Mouse (Mus musculus) CH12.LX (cell line): ENCODE results near the gene Lmbrd2. TPM values are rescaled to one million over a fixed set of nuclear protein-coding genes. Genes with fewer than 3 reads are reported as not detected.

Experiments used
- DNase-seq: peaks from one replicate; pipeline ENCODE4 v3.0.0-alpha.2; 2013; ENCODE audit errors: extremely low read depth
- H3K27ac ChIP-seq: 2 replicates; pipeline ENCODE4 v1.5.1; 2012; ENCODE audit warnings: low read depth, mild to moderate bottlenecking, control low read depth, moderate library complexity; ENCODE audit not compliant: insufficient read depth
- H3K27me3 ChIP-seq: replicated peaks from 2 replicates; pipeline ENCODE3; 2012; ENCODE audit warnings: inconsistent platforms
- H3K36me3 ChIP-seq, 2 experiments: replicated peaks in 1 of 2; 2 replicates each; pipeline versions ENCODE3 to v1.6.1; 2012; ENCODE audit warnings: inconsistent platforms in 1 of 2, low read length in 1 of 2, mild to moderate bottlenecking in 1 of 2, mixed read lengths in 1 of 2, moderate library complexity in 1 of 2; ENCODE audit not compliant: control insufficient read depth in 1 of 2, insufficient read depth in 1 of 2
- H3K4me1 ChIP-seq, 2 experiments: 2 replicates each; pipeline ENCODE4 v1.6.1; 2012; ENCODE audit warnings: inconsistent platforms in 1 of 2, moderate library complexity in 1 of 2; ENCODE audit not compliant: insufficient read depth in 2 of 2, control insufficient read depth in 1 of 2
- H3K4me2 ChIP-seq: 2 replicates; pipeline ENCODE4 v1.6.1; 2012; ENCODE audit warnings: low read depth, mild to moderate bottlenecking, control low read depth; ENCODE audit not compliant: poor library complexity, insufficient read depth, severe bottlenecking
- H3K4me3 ChIP-seq, 3 experiments: fragments of 150-350 bp in 1 of 3; sonication (generic) in 1 of 3; replicated peaks in 1 of 3; 2 replicates each; pipeline versions ENCODE3 to v1.5.1; 2011 to 2012; ENCODE audit warnings: low read depth in 2 of 3, low read length in 2 of 3, mild to moderate bottlenecking in 2 of 3, moderate library complexity in 2 of 3, control low read depth in 1 of 3, improper control_type of control experiment in 1 of 3, inconsistent platforms in 1 of 3, mixed read lengths in 1 of 3; ENCODE audit not compliant: poor library complexity in 1 of 3
- H3K79me2 ChIP-seq: replicated peaks from 2 replicates; pipeline ENCODE4 v1.6.1; 2012; ENCODE audit warnings: mild to moderate bottlenecking, moderate library complexity; ENCODE audit not compliant: control insufficient read depth, poor library complexity, insufficient read depth, severe bottlenecking; ENCODE audit errors: extremely low read depth
- H3K9ac ChIP-seq: 2 replicates; pipeline ENCODE4 v1.6.1; 2012; ENCODE audit warnings: low read depth, mild to moderate bottlenecking, control low read depth, moderate library complexity; ENCODE audit not compliant: insufficient read depth
- H3K9me3 ChIP-seq: replicated peaks from 2 replicates; pipeline ENCODE3; 2012; ENCODE audit warnings: low read length, inconsistent platforms, mixed read lengths
- BHLHE40 ChIP-seq: IDR thresholded peaks from 2 replicates; pipeline ENCODE4 v1.6.1; 2011; ENCODE audit warnings: mild to moderate bottlenecking, low read depth, low read length, improper control_type of control experiment
- ELF1 ChIP-seq: IDR thresholded peaks from 2 replicates; pipeline ENCODE4 v1.6.1; 2014; ENCODE audit warnings: low read depth, mild to moderate bottlenecking, inconsistent platforms, low read length, improper control_type of control experiment
- EP300 ChIP-seq: IDR thresholded peaks from 2 replicates; pipeline ENCODE4 v1.6.1; 2011; ENCODE audit warnings: low read length, improper control_type of control experiment
- HCFC1 ChIP-seq: IDR thresholded peaks from 2 replicates; pipeline ENCODE4 v1.6.1; 2012; ENCODE audit warnings: low read depth, mild to moderate bottlenecking, inconsistent platforms, low read length, improper control_type of control experiment
- IRF4 ChIP-seq: IDR thresholded peaks from 2 replicates; pipeline ENCODE4 v1.6.1; 2014; ENCODE audit warnings: low read depth, mild to moderate bottlenecking, inconsistent platforms, low read length, improper control_type of control experiment
- JUN ChIP-seq: IDR thresholded peaks from 2 replicates; pipeline ENCODE4 v1.6.1; 2011; ENCODE audit warnings: low read depth, mild to moderate bottlenecking, low read length, improper control_type of control experiment, moderate library complexity; ENCODE audit not compliant: insufficient read depth
- JUND ChIP-seq: conservative IDR thresholded peaks from 2 replicates; pipeline ENCODE4 v1.6.1; 2011; ENCODE audit warnings: low read depth, low read length, improper control_type of control experiment
- MAX ChIP-seq: IDR thresholded peaks from 2 replicates; pipeline ENCODE4 v1.6.1; 2011; ENCODE audit warnings: low read length, improper control_type of control experiment
- MXI1 ChIP-seq: IDR thresholded peaks from 2 replicates; pipeline ENCODE4 v1.6.1; 2011; ENCODE audit warnings: mild to moderate bottlenecking, low read depth, low read length, improper control_type of control experiment
- MYC ChIP-seq: IDR thresholded peaks from 2 replicates; pipeline ENCODE4 v1.6.1; 2011; ENCODE audit warnings: low read depth, mild to moderate bottlenecking, improper control_type of control experiment, low read length
- POLR2A ChIP-seq: IDR thresholded peaks from 2 replicates; pipeline ENCODE4 v1.6.1; 2011; ENCODE audit warnings: low read depth, mild to moderate bottlenecking, improper control_type of control experiment, low read length
- RCOR1 ChIP-seq: conservative IDR thresholded peaks from 2 replicates; pipeline ENCODE4 v1.6.1; 2012; ENCODE audit warnings: low read depth, mild to moderate bottlenecking, inconsistent platforms, low read length, improper control_type of control experiment
- ZNF384 ChIP-seq: IDR thresholded peaks from 2 replicates; pipeline ENCODE4 v1.6.1; 2012; ENCODE audit warnings: low read depth, low read length, improper control_type of control experiment, inconsistent platforms
- dilution Hi-C: fragments of 300-500 bp; cut with MboI; formaldehyde crosslinking; loops from 2 replicates; pipeline ENCODE4 v1.14.3; 2020; ENCODE audit warnings: low sequenced_read_pairs; ENCODE audit not compliant: extremely low pct_unique_long_range_greater_than_20kb, extremely low pct_ligation_motif_present
- in situ Hi-C: fragments of 300-500 bp; cut with MboI; formaldehyde crosslinking; loops from 3 replicates; pipeline ENCODE4 v1.14.3; 2019; ENCODE audit warnings: low sequenced_read_pairs, low pct_ligation_motif_present, low pct_unique_long_range_greater_than_20kb, mixed read lengths
- polyA plus RNA-seq: library from polyadenylated mRNA; unstranded; fragments of >175 nt; gene quantifications from 2 replicates; pipeline ENCODE4 v1.2.1, GENCODE M21; 2012; ENCODE audit warnings: low read depth; ENCODE audit not compliant: insufficient read length
- total RNA-seq, 2 experiments: library from RNA; depleted of rRNA; stranded (reverse); fragments of 300-350 nt in 1 of 2; fragments of >200 nt in 1 of 2; gene quantifications; 2 replicates each; pipeline ENCODE4 v1.2.3; 2012 to 2014

Lmbrd2 gene
- total and polyA plus RNA-seq, 3 experiments, result 7.9 to 9.7 (median 9.1) TPM

DNA sequence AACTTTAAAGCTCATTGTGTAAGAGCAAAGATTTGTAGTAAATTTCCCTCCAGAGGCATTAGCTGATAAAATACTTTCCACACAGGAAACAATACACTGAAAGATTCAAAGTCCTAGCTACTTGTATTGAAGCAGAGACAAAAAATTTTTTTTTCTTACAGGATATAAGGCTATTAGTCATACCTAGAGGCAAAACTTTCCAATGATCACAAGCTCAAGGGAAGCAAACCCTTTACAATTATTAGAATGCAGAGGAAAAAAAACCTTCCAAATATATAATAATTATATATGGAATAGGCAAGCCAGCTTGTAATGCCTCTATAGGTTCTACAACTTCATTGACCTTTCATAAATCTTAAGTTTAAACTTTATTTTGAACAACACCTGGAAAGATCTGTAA is 106.0 kb downstream of the Lmbrd2 start:
- H3K4me1 ChIP-seq, result peaks cover 0 to 11% of the 10 kb centered on the region in 2 experiments; a peak in 1 of 4 replicates
- TF ChIP-seq MYC (no peak), EP300 (peak; percentile 61), JUN (no peak; the same call in 1 of the 2 replicates), JUND (0 out of 2 replicates have a peak, but pooled peaks have one; percentile 15), MXI1 (no peak), IRF4 (peak; percentile 52), BHLHE40 (no peak), ZNF384 (peak; percentile 82), POLR2A (no peak), HCFC1 (no peak), RCOR1 (no peak), MAX (no peak), ELF1 (no peak)
- no peak overlapping the region for H3K9ac ChIP-seq
- dilution Hi-C loops (no loop called here), in situ Hi-C loops (no loop called here)
- no peaks in the 10 kb centered on the region for H3K79me2 ChIP-seq
- DNase-seq, result peak; percentile 25
- no peak overlapping the region for H3K4me2 ChIP-seq
- no peak overlapping the region for H3K27ac ChIP-seq
- no peaks in the 10 kb centered on the region for H3K36me3 ChIP-seq
- H3K9me3 ChIP-seq, result no peaks in the 10 kb centered on the region
- no peaks in the 10 kb centered on the region for H3K27me3 ChIP-seq
- no peak overlapping the region for H3K4me3 ChIP-seq

Other genes starting within 250 kb of the Lmbrd2 start
- not detected in 2 replicates for gene Ranbp3l, start 172.6 kb upstream of the Lmbrd2 start, total RNA-seq (2012; rRNA removed)
- gene Ranbp3l, start 172.6 kb upstream of the Lmbrd2 start, total RNA-seq (2014; rRNA removed), result not detected in 2 replicates
- gene Ranbp3l, start 172.6 kb upstream of the Lmbrd2 start, polyA plus RNA-seq, result not detected in 2 replicates
- 15.2 and 22.6 TPM in 2 replicates for gene Nadk2, start 69.3 kb upstream of the Lmbrd2 start, total RNA-seq (2012; rRNA removed)
- gene Nadk2, start 69.3 kb upstream of the Lmbrd2 start, total RNA-seq (2014; rRNA removed), result 35.1 and 37.6 TPM in 2 replicates
- gene Nadk2, start 69.3 kb upstream of the Lmbrd2 start, polyA plus RNA-seq, result 30.1 and 33.4 TPM in 2 replicates
- 14.1 and 18.6 TPM in 2 replicates for gene Skp2, start 14.9 kb downstream of the Lmbrd2 start, total RNA-seq (2012; rRNA removed)
- gene Skp2, start 14.9 kb downstream of the Lmbrd2 start, total RNA-seq (2014; rRNA removed), result 23.2 and 23.4 TPM in 2 replicates
- gene Skp2, start 14.9 kb downstream of the Lmbrd2 start, polyA plus RNA-seq, result 20.6 and 23.1 TPM in 2 replicates
- gene Ugt3a1, start 136.3 kb downstream of the Lmbrd2 start, total RNA-seq (2012; rRNA removed), result not detected in 2 replicates
- not detected in 2 replicates for gene Ugt3a1, start 136.3 kb downstream of the Lmbrd2 start, total RNA-seq (2014; rRNA removed)
- not detected in 2 replicates for gene Ugt3a1, start 136.3 kb downstream of the Lmbrd2 start, polyA plus RNA-seq
- not detected in 2 replicates for gene Ugt3a2, start 195.0 kb downstream of the Lmbrd2 start, total RNA-seq (2012; rRNA removed)
- not detected in 2 replicates for gene Ugt3a2, start 195.0 kb downstream of the Lmbrd2 start, total RNA-seq (2014; rRNA removed)
- not detected in 2 replicates for gene Ugt3a2, start 195.0 kb downstream of the Lmbrd2 start, polyA plus RNA-seq